Mouse (Mus musculus) layer of hippocampus, postnatal 25 days (tissue): ENCODE data around the gene Neil3. TPM values are rescaled to one million over a fixed set of nuclear protein-coding genes. Genes with fewer than 3 reads are reported as not detected.
"Not testable (repeated sequence)": the region's sequence is repeated elsewhere in the genome, so short reads cannot be mapped to it uniquely, and the experiment has no call there.

Source experiments
- DNase-seq, 2 experiments: peaks; one replicate each; pipeline ENCODE4 v3.0.0; 2022; ENCODE audit warnings: mixed read lengths in 2 of 2, low spot score in 1 of 2; ENCODE audit errors: extremely low spot score in 1 of 2
- total RNA-seq, 2 experiments: library from RNA; stranded (reverse); gene quantifications; 2 replicates each; pipeline ENCODE4 v1.2.3; 2021

Gene Neil3
- total RNA-seq, 2 experiments from 2014 or later, result 0.37 to 0.61 TPM

GRCm38 (mm10) chr8:53539585-53539984 lies 99.3 kb downstream of the Neil3 start:
- DNase-seq, result no peak

GRCm38 (mm10) chr8:53538049-53538448 lies 100.8 kb downstream of the Neil3 start:
- DNase-seq, result not testable (repeated sequence)

Other genes starting within 250 kb of the Neil3 start
- 1 to 10 TPM; 6.6 to 8.6 TPM for gene Aga, start 127.3 kb downstream of the Neil3 start, total RNA-seq